Mouse (Mus musculus) frontal cortex, postnatal 36 days (tissue): ENCODE results near the gene Dock1.

Experiments used
- DNase-seq, 2 experiments: peaks; one replicate each; pipeline ENCODE4 v3.0.0; 2022; ENCODE audit warnings: low spot score in 2 of 2

Dock1 gene

GRCm38 (mm10) chr7:134751496-134751895 is 81.0 kb downstream of the Dock1 start:
- DNase-seq, result no peak

- DNase-seq, result no peak
These were observed 83.0 kb downstream of the Dock1 start for GRCm38 (mm10) chr7:134753417-134753816.

- no peak for DNase-seq
These were observed 87.2 kb downstream of the Dock1 start for GRCm38 (mm10) chr7:134757605-134758004.

- no peak for DNase-seq
These were observed 91.3 kb downstream of the Dock1 start for GRCm38 (mm10) chr7:134761799-134762198.

- DNase-seq, result no peak
These were observed 94.7 kb downstream of the Dock1 start for GRCm38 (mm10) chr7:134765130-134765529.

- DNase-seq, result no peak
These were observed 100.9 kb downstream of the Dock1 start for GRCm38 (mm10) chr7:134771314-134771713.

- DNase-seq, result no peak
These were observed 101.9 kb downstream of the Dock1 start for GRCm38 (mm10) chr7:134772363-134772762.

GRCm38 (mm10) chr7:134772867-134773590 is 102.6 kb downstream of the Dock1 start:
- no peak for DNase-seq

- DNase-seq, result peak; percentile 9 to 32
These were observed 103.4 kb downstream of the Dock1 start for GRCm38 (mm10) chr7:134773761-134774415.

- peak; percentile 54 to 69 for DNase-seq
These were observed 104.2 kb downstream of the Dock1 start for GRCm38 (mm10) chr7:134774468-134775162.

GRCm38 (mm10) chr7:134775671-134776070 is 105.2 kb downstream of the Dock1 start:
- peak; percentile 72 to 84 for DNase-seq

- no peak for DNase-seq
These were observed 105.9 kb downstream of the Dock1 start for GRCm38 (mm10) chr7:134776306-134776705.

- DNase-seq, result no peak
These were observed 109.3 kb downstream of the Dock1 start for GRCm38 (mm10) chr7:134779761-134780160.

GRCm38 (mm10) chr7:134787110-134787509 is 116.7 kb downstream of the Dock1 start:
- no peak for DNase-seq

GRCm38 (mm10) chr7:134794889-134795288 is 124.4 kb downstream of the Dock1 start:
- no peak for DNase-seq

GRCm38 (mm10) chr7:134800079-134800478 is 129.6 kb downstream of the Dock1 start:
- peak; percentile 43 to 46 for DNase-seq

- DNase-seq, result no peak
These were observed 134.0 kb downstream of the Dock1 start for GRCm38 (mm10) chr7:134804422-134804821.

GRCm38 (mm10) chr7:134806799-134807198 is 136.3 kb downstream of the Dock1 start:
- no peak for DNase-seq

GRCm38 (mm10) chr7:134808406-134808805 is 138.0 kb downstream of the Dock1 start:
- no peak for DNase-seq

- DNase-seq, result no peak
These were observed 139.0 kb downstream of the Dock1 start for GRCm38 (mm10) chr7:134809241-134809975.

- no peak for DNase-seq
These were observed 148.0 kb downstream of the Dock1 start for GRCm38 (mm10) chr7:134818471-134818870.

GRCm38 (mm10) chr7:134821264-134821663 is 150.8 kb downstream of the Dock1 start:
- no peak for DNase-seq
